Mouse (Mus musculus): ENCODE results near the gene Pdzd7. TPM values are rescaled to one million over a fixed set of nuclear protein-coding genes. Genes with fewer than 3 reads are reported as not detected.

Pdzd7 gene
- polyA plus RNA-seq, 1 experiment: 5.0 TPM

- Histone ChIP-seq H3K4me2 (ENCODE audit: low read depth) (peak overlapping the region; percentile 80), H3K27me3 (ENCODE audit: control insufficient read depth, insufficient read depth, insufficient read length) (no peaks in the 10 kb centered on the region), H3K36me3 (ENCODE audit: control insufficient read depth, insufficient read depth) (peaks cover 9% of the 10 kb centered on the region), H3K79me2 (ENCODE audit: control insufficient read depth, insufficient read depth) (peaks cover 4% of the 10 kb centered on the region), H3K4me3 (no peak overlapping the region), H3ac (ENCODE audit: control insufficient read depth, insufficient read length) (no peak overlapping the region)
- TF ChIP-seq POLR2A (IDR thresholded peaks at IDR 0.05; ENCODE audit: insufficient read length, low read depth) (peak; percentile 34), E2F4 (IDR thresholded peaks at IDR 0.05; ENCODE audit: insufficient read depth) (no peak), USF1 (IDR thresholded peaks at IDR 0.05; ENCODE audit: low read depth) (no peak), POLR2AphosphoS2 (IDR thresholded peaks at IDR 0.05; ENCODE audit: insufficient read length, low read depth) (peak; percentile 73)
These were observed 9.6 kb upstream of the Pdzd7 start for GRCm38 (mm10) chr19:45054892-45055690.

GRCm38 (mm10) chr19:45053451-45053850 is 7.9 kb upstream of the Pdzd7 start:
- H3K79me2 ChIP-seq (ENCODE audit: control insufficient read depth, insufficient read depth): peaks cover 20% of the 10 kb centered on the region
- peaks cover 21% of the 10 kb centered on the region for H3K36me3 ChIP-seq (ENCODE audit: control insufficient read depth, insufficient read depth)
- TF ChIP-seq TCF12 (IDR thresholded peaks at IDR 0.05; ENCODE audit: insufficient read depth, poor library complexity, severe bottlenecking) (no peak), E2F4 (IDR thresholded peaks at IDR 0.05; ENCODE audit: insufficient read depth) (no peak), MAX (IDR thresholded peaks at IDR 0.05; ENCODE audit: low read depth) (no peak), MYOG (IDR thresholded peaks at IDR 0.05; ENCODE audit: control insufficient read depth in 1 of 3, insufficient read depth in 1 of 3, insufficient read length in 2 of 3, low read depth in 2 of 3) (no peak), MYOD1 (IDR thresholded peaks at IDR 0.05; ENCODE audit: control insufficient read depth in 1 of 3, insufficient read length in 2 of 3, low read depth in 2 of 3) (no peak), SRF (IDR thresholded peaks at IDR 0.05; ENCODE audit: control insufficient read depth, insufficient read length, low read depth) (no peak), CEBPB (IDR thresholded peaks at IDR 0.05; ENCODE audit: insufficient read depth, poor library complexity, severe bottlenecking) (no peak), REST (IDR thresholded peaks at IDR 0.05; ENCODE audit: insufficient read depth, insufficient read length) (no peak), POLR2A (IDR thresholded peaks at IDR 0.05; ENCODE audit: insufficient read length, low read depth) (no peak), USF1 (IDR thresholded peaks at IDR 0.05; ENCODE audit: low read depth) (no peak), POLR2AphosphoS2 (IDR thresholded peaks at IDR 0.05; ENCODE audit: insufficient read length, low read depth) (no peak), TCF3 (IDR thresholded peaks at IDR 0.05; ENCODE audit: insufficient read length, low read depth) (no peak)

GRCm38 (mm10) chr19:45049523-45049922 is 4.0 kb upstream of the Pdzd7 start:
- peak overlapping the region; percentile 90 for H3K4me2 ChIP-seq (ENCODE audit: low read depth)

More at GRCm38 (mm10) chr19:45053451-45053850, 7.9 kb upstream of the Pdzd7 start:
- H3K27me3 ChIP-seq (ENCODE audit: control insufficient read depth, insufficient read depth, insufficient read length): no peaks in the 10 kb centered on the region
- H3K4me3 ChIP-seq: no peak overlapping the region
- H3K4me2 ChIP-seq (ENCODE audit: low read depth): no peak overlapping the region
- H3ac ChIP-seq (ENCODE audit: control insufficient read depth, insufficient read length): no peak overlapping the region

DNA sequence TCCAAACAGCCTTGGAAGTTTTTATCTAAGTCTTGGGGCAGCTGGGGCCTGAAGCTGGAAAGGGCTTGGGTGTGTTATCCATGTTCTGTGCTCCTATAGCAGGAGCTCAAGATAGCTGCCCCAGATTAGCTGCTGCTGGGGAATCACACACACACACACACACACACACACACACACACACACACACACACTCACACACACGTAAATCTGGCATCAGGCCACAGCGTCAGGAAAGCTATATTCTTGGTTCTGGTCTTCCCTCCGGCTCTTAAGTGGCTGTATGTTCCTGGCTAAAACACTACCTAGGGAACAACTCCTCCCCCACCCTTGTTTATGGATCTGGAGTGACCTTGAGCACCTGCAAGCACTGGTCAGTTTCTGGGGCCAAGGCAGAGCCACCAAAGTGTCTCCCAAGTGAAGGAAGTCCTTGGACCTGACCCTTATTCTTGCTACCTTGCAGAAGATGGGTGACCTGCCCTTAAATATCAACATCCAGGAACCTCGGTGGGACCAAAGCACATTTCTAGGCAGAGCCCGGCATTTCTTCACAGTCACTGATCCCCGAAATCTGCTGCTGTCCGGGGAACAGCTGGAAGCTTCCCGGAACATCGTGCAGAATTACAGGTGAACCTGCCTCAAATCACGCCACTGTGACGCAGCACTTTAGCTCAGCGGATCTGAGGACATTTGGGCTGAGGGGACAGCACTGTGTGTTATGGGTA is 3.3 kb upstream of the Pdzd7 start:
- TF ChIP-seq REST (IDR thresholded peaks at IDR 0.05; ENCODE audit: insufficient read depth, insufficient read length) (no peak), MYOG (IDR thresholded peaks at IDR 0.05; ENCODE audit: control insufficient read depth in 1 of 3, insufficient read depth in 1 of 3, insufficient read length in 2 of 3, low read depth in 2 of 3) (no peak), SRF (IDR thresholded peaks at IDR 0.05; ENCODE audit: control insufficient read depth, insufficient read length, low read depth) (no peak), E2F4 (IDR thresholded peaks at IDR 0.05; ENCODE audit: insufficient read depth) (no peak), CEBPB (IDR thresholded peaks at IDR 0.05; ENCODE audit: insufficient read depth, poor library complexity, severe bottlenecking) (no peak), POLR2A (IDR thresholded peaks at IDR 0.05; ENCODE audit: insufficient read length, low read depth) (no peak), TCF3 (IDR thresholded peaks at IDR 0.05; ENCODE audit: insufficient read length, low read depth) (no peak), TCF12 (IDR thresholded peaks at IDR 0.05; ENCODE audit: insufficient read depth, poor library complexity, severe bottlenecking) (no peak)
- Histone ChIP-seq H3ac (ENCODE audit: control insufficient read depth, insufficient read length) (peak overlapping the region; percentile 26), H3K27me3 (ENCODE audit: control insufficient read depth, insufficient read depth, insufficient read length) (no peaks in the 10 kb centered on the region), H3K4me2 (ENCODE audit: low read depth) (peak overlapping the region; percentile 90), H3K79me2 (ENCODE audit: control insufficient read depth, insufficient read depth) (peaks cover 22% of the 10 kb centered on the region), H3K36me3 (ENCODE audit: control insufficient read depth, insufficient read depth) (peaks cover 21% of the 10 kb centered on the region), H3K4me3 (peak overlapping the region; percentile 59)

More at GRCm38 (mm10) chr19:45049523-45049922, 4.0 kb upstream of the Pdzd7 start:
- peaks cover 21% of the 10 kb centered on the region for H3K36me3 ChIP-seq (ENCODE audit: control insufficient read depth, insufficient read depth)
- TF ChIP-seq POLR2A (IDR thresholded peaks at IDR 0.05; ENCODE audit: insufficient read length, low read depth): no peak
- no peak for TF ChIP-seq USF1 (IDR thresholded peaks at IDR 0.05; ENCODE audit: low read depth)
- no peak for TF ChIP-seq TCF3 (IDR thresholded peaks at IDR 0.05; ENCODE audit: insufficient read length, low read depth)
- no peak for TF ChIP-seq MAX (IDR thresholded peaks at IDR 0.05; ENCODE audit: low read depth)
- no peak for TF ChIP-seq E2F4 (IDR thresholded peaks at IDR 0.05; ENCODE audit: insufficient read depth)
- TF ChIP-seq POLR2AphosphoS2 (IDR thresholded peaks at IDR 0.05; ENCODE audit: insufficient read length, low read depth): peak; percentile 30
- peak overlapping the region; percentile 59 for H3K4me3 ChIP-seq
- H3ac ChIP-seq (ENCODE audit: control insufficient read depth, insufficient read length): no peak overlapping the region
- peaks cover 22% of the 10 kb centered on the region for H3K79me2 ChIP-seq (ENCODE audit: control insufficient read depth, insufficient read depth)
- H3K27me3 ChIP-seq (ENCODE audit: control insufficient read depth, insufficient read depth, insufficient read length): no peaks in the 10 kb centered on the region

Data from myocyte (in vitro differentiated cells).